Mouse (Mus musculus): Measurements from ENCODE around the gene Plxnb2. TPM values are rescaled to one million over a fixed set of nuclear protein-coding genes. Genes with fewer than 3 reads are reported as not detected.

Gene Plxnb2
- 10 to 100 TPM; 42.2 to 54.0 TPM for total RNA-seq (2021)

DNA sequence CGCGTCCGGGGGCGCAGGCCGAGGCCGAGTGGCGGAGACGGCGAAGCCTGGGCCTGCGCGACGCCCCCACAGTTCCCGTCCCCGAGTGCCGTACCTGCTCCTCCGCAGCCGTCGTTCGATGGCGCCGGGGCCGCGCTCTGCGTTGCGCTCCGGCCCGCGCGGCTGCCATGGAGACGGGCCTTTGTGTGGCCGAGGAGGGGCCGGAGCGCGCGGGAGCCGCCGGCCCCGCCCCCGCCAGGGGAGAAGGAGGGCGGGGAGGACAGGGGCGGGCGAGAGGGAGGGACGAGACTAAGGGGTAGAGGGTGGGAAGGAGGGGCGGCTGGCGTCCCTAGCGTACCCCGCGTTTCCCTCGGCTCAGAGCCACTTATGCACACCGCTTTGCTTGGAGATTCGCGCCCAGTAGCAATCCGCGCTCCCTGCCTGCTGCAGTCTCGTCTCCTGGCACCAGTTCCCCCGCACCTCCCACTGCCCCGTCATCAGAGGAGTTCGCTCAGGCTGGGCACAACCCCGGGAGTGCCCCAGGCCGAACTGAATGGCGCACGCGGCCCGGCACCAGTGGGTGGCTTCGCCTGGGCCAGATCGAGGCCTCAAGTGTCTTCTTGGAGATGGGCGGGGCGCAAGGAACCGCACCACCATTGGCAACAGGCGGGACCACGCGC lies at the start of gene Plxnb2:
Gene Plxnb2, minus strand, starts transcription at position 218 of the 659 bp plus-strand sequence.
- intact Hi-C loops (cut with DNase I): loop anchor here (2.0 kb wide), 1 partner anchor 16 kb away; the partner anchor contains the start of gene Dennd6b
- DNase-seq (ENCODE audit: low spot score in 2 of 2): peak; percentile 81 to 82

DNA sequence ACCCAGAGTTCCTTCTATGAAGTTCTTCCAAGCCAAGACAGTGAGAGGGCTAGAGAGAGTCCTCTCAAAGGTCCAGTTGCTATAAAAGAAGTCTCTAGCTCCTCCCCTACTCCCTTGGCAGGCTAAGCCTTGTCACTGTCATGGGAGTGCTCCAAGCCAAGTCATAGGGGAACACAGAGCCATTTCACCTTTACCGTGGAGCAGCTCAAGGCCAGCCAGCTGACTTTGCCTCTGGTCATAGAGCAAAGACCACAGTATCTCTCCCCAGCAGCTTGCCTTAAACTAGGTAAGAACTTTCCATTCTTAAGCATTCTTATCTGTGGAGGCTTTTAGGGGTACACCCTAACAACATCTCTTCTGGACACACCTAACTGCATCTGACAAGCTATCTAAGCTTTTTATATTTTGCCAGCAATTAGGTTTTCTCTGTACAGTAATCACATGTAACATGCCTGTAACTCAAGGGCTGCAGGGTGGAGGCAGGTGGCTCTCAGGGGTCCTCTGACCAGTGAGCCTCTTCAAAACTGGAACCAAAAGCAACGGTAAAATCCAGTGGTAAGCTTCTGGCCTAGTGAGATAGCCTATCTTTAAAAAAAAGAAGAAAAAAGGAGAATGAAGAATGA lies 35.1 kb upstream of the Plxnb2 start:
- DNase-seq (ENCODE audit: low spot score in 2 of 2): no peak
- intact Hi-C loops (cut with DNase I): no loop called here

DNA sequence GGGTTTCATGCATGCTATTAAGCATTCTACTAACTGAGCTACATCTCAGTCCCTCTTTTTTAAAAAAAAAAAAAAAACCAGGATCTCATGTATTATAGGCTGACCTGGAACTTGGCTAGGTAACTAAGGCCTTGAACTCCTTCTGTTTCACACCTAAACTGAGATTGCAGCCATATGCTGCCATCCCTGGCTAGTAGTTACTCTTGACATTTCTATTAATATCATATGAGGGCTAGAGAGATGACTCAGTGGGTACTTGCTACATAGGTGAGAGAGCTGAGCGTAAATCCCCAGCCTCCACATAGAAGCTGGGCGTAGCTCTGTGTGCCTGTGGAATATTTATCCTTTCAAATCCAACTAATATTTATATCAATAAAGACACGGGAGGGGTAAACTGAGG lies 34.4 kb upstream of the Plxnb2 start:
- DNase-seq (ENCODE audit: low spot score in 2 of 2): no peak
- intact Hi-C loops (cut with DNase I): loop anchor here (5.0 kb wide), 1 partner anchor 88 kb away; the partner anchor contains the start of gene Hdac10

DNA sequence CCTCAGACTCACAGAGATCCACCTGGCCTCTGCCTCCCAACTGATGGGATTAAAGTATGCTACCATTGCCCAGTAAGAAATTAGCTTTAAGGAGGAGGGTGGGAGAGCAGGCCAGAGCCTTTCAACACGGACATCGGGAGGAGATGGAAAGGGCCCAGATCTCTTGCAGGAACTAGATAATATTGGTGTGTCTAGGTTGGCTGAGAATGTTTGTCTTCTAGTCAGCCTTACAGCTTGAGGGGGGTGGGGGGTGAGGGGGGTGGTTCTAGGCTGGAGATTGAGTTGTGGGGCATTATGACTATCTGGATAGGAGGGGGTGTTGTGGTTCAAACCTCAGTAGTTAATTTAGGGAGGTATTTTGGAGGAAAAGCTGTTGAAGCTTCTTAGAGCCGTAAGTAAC lies 32.9 kb upstream of the Plxnb2 start:
- intact Hi-C loops (cut with DNase I): loop anchor here (5.0 kb wide), 1 partner anchor 86 kb away; the partner anchor contains the start of gene Hdac10
- no peak for DNase-seq (ENCODE audit: low spot score in 2 of 2)

DNA sequence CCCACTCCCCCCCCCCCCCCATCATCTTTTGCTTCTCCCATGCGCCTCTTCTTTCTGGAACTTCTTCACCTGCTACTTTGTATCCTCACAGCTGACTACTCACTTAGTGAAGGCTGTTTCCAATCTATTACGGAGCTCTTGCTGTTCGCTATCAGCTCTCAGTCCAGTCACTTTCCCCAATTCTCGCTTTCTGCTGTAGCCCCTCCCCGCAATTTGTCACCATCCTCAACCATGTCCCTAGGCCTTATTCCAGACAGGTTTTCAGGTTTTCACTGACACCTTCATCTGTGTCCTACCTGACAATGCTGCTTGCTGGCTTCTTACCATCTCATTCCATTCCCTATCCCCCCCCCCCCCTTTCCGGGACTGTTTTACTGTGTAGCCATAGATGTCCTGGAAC lies 31.9 kb upstream of the Plxnb2 start:
- DNase-seq (ENCODE audit: low spot score in 2 of 2): no peak
- intact Hi-C loops (cut with DNase I): loop anchor here (5.0 kb wide), 1 partner anchor 85 kb away; the partner anchor contains the start of gene Hdac10

DNA sequence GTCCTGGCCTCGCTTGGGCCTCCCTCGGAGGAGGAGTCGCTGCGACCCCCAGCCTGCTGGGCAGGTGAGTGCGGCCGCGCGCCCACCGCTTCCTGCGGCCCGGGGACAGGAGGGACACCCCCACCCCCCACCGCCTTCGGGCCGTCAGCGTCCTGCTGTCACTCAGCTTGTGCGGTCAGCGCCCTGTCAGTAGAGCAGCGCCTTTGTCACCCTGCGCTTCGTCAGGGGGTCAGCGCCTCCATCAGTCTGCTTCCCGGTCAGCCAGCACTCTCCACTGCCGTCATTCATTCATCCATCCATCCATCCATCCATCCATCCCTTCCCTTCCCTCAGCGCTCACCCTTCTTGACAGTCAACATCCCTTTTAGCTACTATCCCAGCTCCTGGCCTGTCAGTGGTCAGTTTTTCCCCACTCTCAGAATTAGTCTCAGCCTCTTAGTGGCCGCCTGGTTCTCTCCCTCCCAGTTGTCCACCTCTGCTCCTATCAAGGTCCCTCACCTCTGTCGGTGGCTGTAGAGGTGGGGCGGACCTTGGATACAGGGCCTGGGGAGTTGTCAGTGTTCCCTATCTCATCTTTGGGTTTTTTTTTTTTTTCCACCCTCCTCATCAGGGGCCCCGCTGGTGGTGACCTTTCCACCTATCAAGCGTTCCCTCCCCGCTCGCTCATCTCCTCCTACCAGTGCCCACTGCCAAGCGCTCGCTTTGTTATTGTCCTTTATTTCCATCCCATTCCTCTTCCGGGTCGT lies 31.3 kb upstream of the Plxnb2 start:
- DNase-seq (ENCODE audit: low spot score in 2 of 2): peak in 1 of 2 experiments; percentile 13
- intact Hi-C loops (cut with DNase I): loop anchor here (2.0 to 5.0 kb wide), 2 partner anchors 15 to 85 kb away; partner anchors contain the start of genes Dennd6b and Hdac10

DNA sequence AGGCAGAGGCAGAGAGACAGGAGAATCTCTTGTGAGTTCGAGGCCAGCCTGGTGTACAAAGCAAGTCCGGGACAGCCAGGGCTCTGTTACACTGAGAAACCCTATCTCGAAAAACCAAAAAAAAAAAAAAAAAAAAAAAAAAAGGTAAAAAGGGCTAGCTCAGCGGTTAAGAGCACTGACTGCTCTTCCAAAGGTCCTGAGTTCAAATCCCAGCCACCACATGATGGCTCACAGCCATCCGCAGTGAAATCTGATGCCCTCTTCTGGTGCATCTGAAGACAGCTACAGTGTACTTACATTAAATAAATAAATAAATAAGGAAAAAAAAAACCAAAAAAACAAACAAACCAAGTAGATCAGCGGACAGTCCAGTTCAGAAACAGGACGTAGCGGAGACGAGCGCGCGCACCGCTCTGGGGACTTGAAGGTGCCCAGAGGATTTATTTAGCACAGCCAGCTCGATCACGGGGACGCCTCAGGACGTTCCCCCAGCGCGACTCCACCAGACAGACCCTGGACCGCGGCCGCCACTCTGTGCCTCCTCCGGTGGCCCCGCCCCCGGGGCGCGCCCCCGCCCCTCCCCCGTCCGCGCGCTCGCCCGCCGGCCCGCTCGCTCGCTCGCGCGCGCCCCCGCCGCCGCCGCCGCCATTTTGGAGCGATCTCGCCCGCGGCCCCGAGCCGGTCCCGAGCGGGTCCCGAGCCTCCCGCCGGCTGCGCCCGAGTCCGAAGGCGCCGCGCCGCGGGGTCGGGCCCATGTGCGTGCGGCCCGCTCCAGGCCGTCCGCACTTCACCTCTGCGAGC lies 30.5 kb upstream of the Plxnb2 start, which contains the start of gene Ppp6r2:
Gene Ppp6r2, plus strand, starts transcription at position 639 of the 801 bp plus-strand sequence.
- intact Hi-C loops (cut with DNase I): loop anchor here (2.0 to 5.0 kb wide), 2 partner anchors 14 to 84 kb away; partner anchors contain the start of genes Dennd6b and Hdac10
- DNase-seq (ENCODE audit: low spot score in 2 of 2): peak; percentile 80 to 82

DNA sequence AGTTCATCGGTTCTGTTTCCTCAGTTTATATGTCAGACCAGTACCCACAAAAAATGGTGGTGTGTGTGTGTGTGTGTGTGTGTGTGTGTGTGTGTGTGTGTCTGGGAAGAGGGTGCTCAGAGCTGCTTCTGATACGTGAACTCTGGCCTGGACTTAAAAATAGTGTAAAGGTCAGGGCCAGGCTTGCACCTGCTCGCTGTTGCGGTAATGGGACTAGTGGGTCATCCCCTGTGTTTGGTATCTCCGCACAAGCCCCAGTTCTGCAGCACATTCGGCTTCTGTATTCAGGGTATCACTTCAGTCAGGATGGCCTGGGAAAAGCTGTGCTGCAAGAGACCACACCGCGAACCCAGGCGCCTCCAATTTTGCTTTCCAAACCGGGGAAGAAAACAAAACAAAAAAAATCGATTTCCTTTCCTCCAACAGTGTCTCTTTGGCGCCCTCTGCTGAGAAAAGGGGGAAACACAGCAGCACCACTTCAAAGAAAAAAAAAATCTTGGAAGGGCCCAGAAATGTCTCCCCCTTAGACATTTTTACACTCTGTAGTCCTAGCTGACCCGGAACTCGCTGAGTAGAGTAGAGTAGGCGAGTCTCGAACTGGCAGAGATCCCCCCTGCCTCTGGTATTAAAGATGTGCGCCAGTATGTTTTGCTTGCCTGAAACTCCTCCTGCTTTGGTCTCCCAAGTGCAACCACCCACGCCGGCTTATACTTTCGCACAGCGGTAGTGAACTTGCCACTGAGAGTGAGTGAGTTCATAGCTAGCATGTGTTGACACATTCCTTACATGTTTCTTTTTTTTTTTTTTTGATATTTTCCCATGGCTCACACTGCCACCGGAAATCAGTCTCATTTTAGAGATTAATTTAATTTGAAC lies 29.5 kb upstream of the Plxnb2 start:
- intact Hi-C loops (cut with DNase I): loop anchor here (2.0 to 5.0 kb wide), 2 partner anchors 13 to 83 kb away; partner anchors contain the start of genes Dennd6b and Hdac10
- DNase-seq (ENCODE audit: low spot score in 2 of 2): peak; percentile 82 to 85

DNA sequence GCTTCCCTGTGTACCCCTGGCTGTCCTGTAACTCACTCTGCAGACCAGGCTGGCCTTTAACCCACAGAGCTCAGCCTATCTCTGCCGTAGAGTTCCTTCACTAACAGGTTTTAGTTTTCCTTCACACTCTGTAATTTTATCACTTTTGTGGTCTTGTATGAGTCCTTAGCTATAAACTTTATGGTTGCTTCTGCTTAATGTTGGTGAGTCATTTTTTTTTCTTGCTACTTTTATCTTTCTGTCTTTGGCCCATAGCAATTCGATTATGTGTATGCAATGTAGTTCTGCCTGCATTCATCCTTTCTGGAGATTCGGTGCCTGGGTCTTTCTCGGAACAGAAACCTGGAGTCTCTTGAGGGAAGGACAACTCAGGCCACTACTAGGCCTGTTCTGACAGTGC lies 26.9 kb upstream of the Plxnb2 start:
- intact Hi-C loops (cut with DNase I): no loop called here
- no peak for DNase-seq (ENCODE audit: low spot score in 2 of 2)

DNA sequence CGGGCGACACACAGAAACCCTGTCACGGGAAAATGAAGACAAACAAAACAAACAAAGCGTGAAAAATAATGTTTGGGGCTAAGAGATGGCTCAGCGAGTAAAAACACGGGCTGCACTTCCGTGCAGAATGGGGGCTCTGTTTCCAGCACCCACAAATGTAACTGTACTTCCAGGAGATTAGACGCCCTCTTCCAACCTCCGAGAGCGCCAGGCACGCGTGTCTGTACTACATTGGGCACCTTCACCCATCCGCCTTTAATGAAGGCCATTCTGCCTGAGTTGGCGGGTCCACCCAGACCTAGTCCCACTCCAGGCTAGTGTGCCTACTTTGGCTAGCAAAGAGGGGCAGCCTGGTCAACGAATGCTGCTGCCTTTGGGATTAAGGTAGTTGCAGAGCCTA lies 16.5 kb upstream of the Plxnb2 start:
- no peak for DNase-seq (ENCODE audit: low spot score in 2 of 2)
- intact Hi-C loops (cut with DNase I): loop anchor here (2.0 kb wide), 3 partner anchors 14 to 74 kb away; partner anchors contain the start of genes Plxnb2, Ppp6r2 and Tubgcp6

DNA sequence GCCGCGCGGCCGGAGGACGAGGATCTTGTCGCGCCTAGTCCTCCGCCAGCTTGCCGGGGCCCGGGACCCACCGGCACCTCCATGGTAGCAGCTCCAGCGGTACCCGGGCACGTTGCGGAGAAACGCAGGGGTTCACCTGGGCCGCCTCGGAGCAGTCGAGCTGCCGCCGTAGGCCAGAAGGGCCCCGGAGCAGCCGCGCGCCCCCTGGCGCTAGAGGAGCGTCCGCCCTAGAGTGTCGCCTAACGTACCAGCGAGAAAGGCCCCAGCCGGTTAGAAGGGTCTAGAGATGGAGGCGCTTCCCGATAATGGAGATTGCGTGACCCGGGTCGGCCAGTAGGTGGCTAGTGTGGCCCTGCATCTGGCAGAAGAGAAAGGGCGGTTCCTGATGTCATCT lies 15.7 kb upstream of the Plxnb2 start, which contains the start of gene Dennd6b:
Gene Dennd6b, minus strand, starts transcription at position 184 of the 394 bp plus-strand sequence.
- peak; percentile 96 for DNase-seq (ENCODE audit: low spot score in 2 of 2)
- intact Hi-C loops (cut with DNase I): loop anchor here (2.0 kb wide), 3 partner anchors 14 to 74 kb away; partner anchors contain the start of genes Plxnb2, Ppp6r2 and Tubgcp6

DNA sequence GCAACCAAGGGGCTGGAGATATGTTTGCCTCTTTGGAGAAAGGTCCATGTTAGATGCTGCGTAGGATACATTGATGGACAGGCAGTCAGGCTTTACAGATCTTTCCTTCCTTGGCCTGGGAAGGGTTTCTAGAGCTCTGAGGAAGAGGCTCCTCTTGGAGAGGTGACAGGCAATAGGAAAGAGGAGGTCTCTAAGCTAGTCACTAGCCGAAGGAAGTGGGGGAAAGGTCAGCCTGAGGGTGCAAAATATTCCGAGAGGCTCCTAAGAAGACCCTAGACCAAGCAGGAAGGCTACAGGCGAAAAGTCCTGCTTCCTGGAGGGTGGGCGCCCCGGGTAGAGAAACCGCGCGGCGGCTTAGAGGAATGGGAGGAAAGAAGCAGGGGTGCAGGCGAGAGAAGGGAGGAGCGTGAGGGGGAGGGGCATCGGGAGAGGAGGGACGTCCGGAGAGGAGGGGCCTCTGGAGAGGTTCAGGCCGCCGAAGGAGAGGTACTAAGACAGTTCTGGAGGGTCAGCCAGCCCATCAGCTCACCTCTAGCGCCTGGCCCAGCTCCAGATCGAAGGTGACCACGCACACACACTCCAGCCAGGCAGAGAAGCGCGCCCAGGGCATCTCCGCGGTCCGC lies 15.2 kb upstream of the Plxnb2 start:
- intact Hi-C loops (cut with DNase I): loop anchor here (2.0 kb wide), 3 partner anchors 15 to 73 kb away; partner anchors contain the start of genes Plxnb2, Ppp6r2 and Tubgcp6
- DNase-seq (ENCODE audit: low spot score in 2 of 2): peak; percentile 88 to 89

DNA sequence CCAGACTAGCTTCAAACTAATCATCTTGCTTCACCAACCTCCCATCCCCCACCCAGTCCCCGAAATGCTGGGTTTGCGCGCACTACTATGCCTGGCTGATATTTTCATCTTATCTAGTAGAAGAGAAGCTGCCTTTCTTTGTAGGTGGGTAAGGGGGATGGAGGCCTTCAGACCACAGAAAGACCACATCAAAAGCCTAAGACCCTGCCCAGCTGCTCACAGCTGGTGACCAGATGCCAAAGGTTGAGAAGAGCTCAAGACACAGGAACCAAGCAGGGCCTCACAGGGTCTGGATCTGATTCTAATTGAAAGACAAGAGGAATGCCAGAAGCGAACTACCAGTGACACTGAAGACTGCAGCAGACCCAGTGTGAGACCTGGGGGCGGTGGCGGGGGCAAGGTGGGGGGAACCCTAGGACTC lies 14.7 kb upstream of the Plxnb2 start:
- DNase-seq (ENCODE audit: low spot score in 2 of 2): no peak
- intact Hi-C loops (cut with DNase I): no loop called here

DNA sequence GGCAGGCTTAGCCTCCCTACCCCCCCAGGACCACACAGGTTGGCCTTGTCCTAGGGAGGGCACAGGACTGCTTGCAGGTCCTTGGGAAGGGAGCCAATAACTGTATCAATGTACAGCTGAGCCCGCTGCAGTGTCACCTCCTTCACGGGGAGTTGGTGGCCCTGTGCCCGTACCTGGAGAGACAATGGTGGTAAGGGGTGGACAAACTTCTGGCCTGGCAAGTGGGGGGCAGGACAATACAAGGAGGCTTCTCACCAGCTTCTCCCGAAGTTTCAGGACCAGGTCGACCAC lies 4.3 kb upstream of the Plxnb2 start:
- no peak for DNase-seq (ENCODE audit: low spot score in 2 of 2)
- intact Hi-C loops (cut with DNase I): no loop called here

DNA sequence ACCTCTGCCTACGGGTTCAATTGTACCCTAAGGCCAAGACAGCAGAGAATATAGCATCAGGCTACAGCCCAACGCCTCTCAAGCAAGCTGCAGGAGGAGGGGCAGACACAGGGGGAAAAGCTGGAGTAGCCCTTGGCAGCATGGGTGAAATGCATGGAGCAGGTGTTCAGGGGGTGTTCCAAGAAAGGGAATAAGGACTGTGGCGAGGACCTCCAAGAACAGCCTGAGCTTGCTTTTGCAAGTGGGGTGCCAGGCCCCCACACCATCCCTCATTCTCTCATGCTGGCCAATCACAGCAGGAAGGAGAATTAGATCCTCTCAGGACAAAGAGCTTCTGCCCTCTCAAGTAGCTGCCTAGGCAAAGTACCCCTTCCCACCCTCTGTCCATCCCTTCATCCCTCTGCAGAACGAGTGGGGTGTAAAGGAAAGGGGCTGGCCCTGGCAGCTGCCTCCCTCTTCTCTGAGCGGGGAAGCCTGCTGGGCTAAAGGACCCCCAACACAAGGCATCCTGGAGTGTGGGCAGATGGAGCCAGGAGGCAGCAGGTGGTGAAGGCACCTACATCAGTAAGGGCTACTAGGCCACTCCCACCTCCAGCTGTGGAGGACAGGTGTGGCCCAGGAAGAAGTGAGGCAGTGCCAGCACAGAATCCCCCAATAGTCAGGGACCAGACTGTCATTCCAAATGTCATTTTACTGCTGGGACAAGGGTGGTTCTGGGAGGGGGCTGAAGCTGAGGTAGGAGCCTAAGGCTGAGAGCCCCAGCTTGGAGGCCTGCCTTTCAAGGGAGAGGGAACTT lies 3.8 kb upstream of the Plxnb2 start:
- intact Hi-C loops (cut with DNase I): no loop called here
- no peak for DNase-seq (ENCODE audit: low spot score in 2 of 2)

DNA sequence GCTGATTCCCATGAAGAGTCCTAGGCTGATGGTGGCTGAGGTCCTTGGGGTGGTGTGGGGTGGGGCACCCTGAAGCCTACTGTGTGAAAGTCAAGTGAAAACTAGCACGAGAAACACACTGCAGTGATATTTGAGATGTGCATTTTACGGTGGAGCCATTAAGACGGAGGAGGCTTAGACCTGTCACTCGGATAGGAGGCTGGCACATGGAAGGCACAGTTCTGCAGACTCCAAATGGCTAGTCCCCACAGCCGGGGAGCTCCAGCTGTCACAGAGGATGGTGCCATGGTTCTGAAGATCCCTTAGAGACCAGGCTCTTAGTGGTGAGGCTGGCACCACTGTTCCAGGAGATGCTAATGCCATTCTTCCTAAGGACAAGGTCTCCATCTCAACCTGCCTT lies 2.3 kb upstream of the Plxnb2 start:
- intact Hi-C loops (cut with DNase I): no loop called here
- DNase-seq (ENCODE audit: low spot score in 2 of 2): no peak

DNA sequence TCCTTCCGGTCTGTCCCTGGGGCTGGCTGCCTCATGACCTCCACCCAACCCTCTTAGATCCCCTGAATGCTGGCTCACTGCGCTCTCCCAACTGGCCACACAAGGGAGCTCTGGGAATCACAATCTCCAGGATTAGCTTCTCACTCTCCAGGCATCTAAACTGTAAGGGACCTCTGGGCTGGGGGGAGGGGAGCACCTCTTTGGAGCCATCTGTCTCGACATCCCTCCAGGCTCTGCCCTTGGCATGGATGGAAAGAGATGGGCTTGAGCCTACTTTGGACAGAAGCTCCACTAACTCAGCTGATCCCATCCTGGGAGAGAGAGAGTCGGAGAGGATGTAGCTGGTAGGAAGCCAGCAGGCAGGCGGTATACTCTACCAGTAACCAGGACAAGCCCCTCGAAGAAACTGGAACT lies 1.7 kb upstream of the Plxnb2 start:
- DNase-seq (ENCODE audit: low spot score in 2 of 2): no peak
- intact Hi-C loops (cut with DNase I): no loop called here

Measured in left cerebral cortex, postnatal 36 days (tissue).